Mouse (Mus musculus) heart, adult 10 weeks (tissue): Measurements from ENCODE around the gene Utp3. TPM values are rescaled to one million over a fixed set of nuclear protein-coding genes. Genes with fewer than 3 reads are reported as not detected.

ENCODE experiments used
- polyA plus RNA-seq: library from polyadenylated mRNA; stranded (reverse); fragments of 350-450 nt; fragmentation: Illumina TruSeq; extraction: RNeasy Lipid Tissue Mini Kit (QIAGEN cat#74804); gene quantifications from one replicate; pipeline ENCODE4 v1.2.3, GENCODE M21; 2014; ENCODE audit warnings: low read depth, low replicate concordance

Utp3 gene
- 37.6 TPM for polyA plus RNA-seq

DNA sequence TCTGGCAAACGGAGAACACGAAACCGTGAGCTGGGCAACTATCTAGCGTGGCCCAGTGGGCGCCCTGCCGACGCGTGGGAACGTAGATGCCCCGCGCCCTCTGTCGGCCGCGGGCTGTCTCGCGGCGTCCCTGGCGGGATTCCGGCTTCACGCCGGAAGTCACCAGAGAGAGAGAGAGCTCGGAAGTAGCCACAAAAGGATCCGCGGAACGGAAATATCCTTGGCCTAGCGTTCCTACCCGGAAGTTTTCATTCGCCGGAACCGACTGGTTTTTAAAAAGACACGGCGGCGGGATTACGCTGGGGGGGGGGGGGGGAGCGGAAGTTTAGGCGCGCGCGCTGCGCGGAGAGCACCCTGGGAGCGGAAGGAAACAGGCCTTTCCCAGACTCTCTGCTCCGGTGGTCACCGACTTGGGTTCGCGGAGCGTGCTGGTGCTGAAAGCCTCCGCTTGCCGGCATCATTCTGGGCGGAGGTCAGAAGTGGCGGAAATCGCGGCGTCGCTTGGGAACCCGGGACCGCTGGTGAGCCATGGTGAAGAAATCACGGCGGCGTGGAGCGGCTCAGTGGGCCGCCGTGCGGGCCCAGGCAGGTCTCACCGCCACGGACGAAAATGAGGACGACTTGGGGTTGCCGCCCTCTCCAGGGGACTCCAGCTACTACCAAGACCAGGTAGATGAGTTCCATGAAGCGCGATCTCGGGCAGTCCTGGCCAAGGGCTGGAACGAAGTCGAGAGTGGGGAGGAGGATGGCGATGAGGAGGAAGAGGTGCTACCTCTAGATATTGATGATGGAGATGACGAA is at the start of gene Utp3:
Gene Utp3, plus strand, starts transcription at position 377 of the 801 bp plus-strand sequence.

DNA sequence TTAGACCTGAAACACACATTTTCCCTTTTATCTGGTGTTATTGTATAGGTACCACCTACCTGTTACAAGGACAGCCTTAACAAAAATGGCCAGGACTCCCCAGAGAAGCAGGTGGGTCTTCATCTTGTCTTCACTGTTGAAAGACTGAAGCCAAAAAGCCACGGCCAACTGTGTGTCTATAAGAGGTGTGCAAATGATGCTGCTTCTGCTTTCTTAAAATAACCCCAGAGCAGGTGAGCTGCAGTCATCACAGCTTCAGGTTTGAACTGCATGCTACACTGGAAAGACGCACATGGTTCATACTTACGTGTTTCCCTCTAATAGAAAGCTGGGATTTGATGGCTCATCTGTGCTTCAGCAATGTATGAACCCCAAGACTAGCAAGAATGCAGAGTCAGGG is 26.6 kb upstream of the Utp3 start, which contains the start of gene Jchain:
Gene Jchain, minus strand, starts transcription at position 235 of the 400 bp plus-strand sequence.

GRCm38 (mm10) chr5:88564501-88565147 is 10.4 kb downstream of the Utp3 start, which contains the start of gene Rufy3:
Gene Rufy3 (plus strand): TSS chr5:88565040.

Other genes with a start within 250 kb of the Utp3 start
- gene Prol1, start 237.2 kb upstream of the Utp3 start, polyA plus RNA-seq: not detected
- not detected for gene Amtn, start 178.4 kb upstream of the Utp3 start, polyA plus RNA-seq
- not detected for gene Ambn, start 98.5 kb upstream of the Utp3 start, polyA plus RNA-seq
- not detected for gene Enam, start 66.5 kb upstream of the Utp3 start, polyA plus RNA-seq
- gene Jchain, start 26.6 kb upstream of the Utp3 start, polyA plus RNA-seq: 1.3 TPM
- gene Rufy3, start 10.6 kb downstream of the Utp3 start, polyA plus RNA-seq: 14.5 TPM
- gene Grsf1, start 121.7 kb downstream of the Utp3 start, polyA plus RNA-seq: 205 TPM
- gene Mob1b, start 166.4 kb downstream of the Utp3 start, polyA plus RNA-seq: 14.6 TPM
- gene Dck, start 210.5 kb downstream of the Utp3 start, polyA plus RNA-seq: 2.1 TPM